Mouse (Mus musculus) heart, embryonic 13.5 days (tissue): ENCODE results near the gene B830017H08Rik. TPM values are rescaled to one million over a fixed set of nuclear protein-coding genes. Genes with fewer than 3 reads are reported as not detected.
A peak's percentile ranks its signal among the peaks of the same experiment; 100 is the strongest.

Source experiments
- ATAC-seq: fragments of 200-750 bp; cut with Nextera tagmentation; 2 replicates; pipeline ENCODE4 v1.8.0; 2017; ENCODE audit warnings: moderate TSS enrichment; ENCODE audit not compliant: insufficient number of reproducible peaks, low FRiP score, low TSS enrichment; ENCODE audit errors: extremely low read depth
- H3K27ac ChIP-seq: fragments of 300-500 bp; sonication (generic); replicated peaks from 2 replicates; pipeline ENCODE4 v1.5.1; 2015; ENCODE audit warnings: moderate library complexity, mild to moderate bottlenecking, inconsistent platforms
- H3K27me3 ChIP-seq: fragments of 300-500 bp; sonication (generic); replicated peaks from 2 replicates; pipeline ENCODE4 v1.6.1; 2015; ENCODE audit warnings: mild to moderate bottlenecking, inconsistent platforms
- H3K36me3 ChIP-seq: fragments of 300-500 bp; sonication (generic); 2 replicates; pipeline ENCODE4 v1.6.1; 2015; ENCODE audit warnings: mild to moderate bottlenecking, inconsistent platforms
- H3K4me1 ChIP-seq: fragments of 300-500 bp; sonication (generic); 2 replicates; pipeline ENCODE4 v1.6.1; 2015; ENCODE audit warnings: inconsistent platforms
- H3K4me2 ChIP-seq: fragments of 300-500 bp; sonication (generic); 2 replicates; pipeline ENCODE4 v1.6.1; 2015; ENCODE audit warnings: inconsistent platforms, mild to moderate bottlenecking, moderate library complexity
- H3K4me3 ChIP-seq: fragments of 300-500 bp; sonication (generic); 2 replicates; pipeline ENCODE4 v1.5.1; 2015; ENCODE audit warnings: moderate library complexity, mild to moderate bottlenecking, inconsistent platforms
- H3K9ac ChIP-seq: fragments of 300-500 bp; sonication (generic); 2 replicates; pipeline ENCODE4 v1.6.1; 2015; ENCODE audit warnings: inconsistent platforms, mild to moderate bottlenecking, moderate library complexity
- H3K9me3 ChIP-seq: fragments of 300-500 bp; sonication (generic); 2 replicates; pipeline ENCODE4 v1.6.1; 2016; ENCODE audit warnings: inconsistent platforms
- WGBS: fragments of 180-500 bp; shearing (Covaris S2); methylation state at CpG from one replicate; pipeline ENCODE4 v1.1.7; 2015; ENCODE audit warnings: mixed read lengths; 5-methylcytosine and 5-hydroxymethylcytosine counted together
- polyA plus RNA-seq: library from polyadenylated mRNA; unstranded; fragments of >200 nt; fragmentation: Nextera tagmentation; extraction: Ambion mirVana; gene quantifications from 2 replicates; pipeline ENCODE4 v1.2.1, GENCODE M21; 2015

B830017H08Rik gene
- polyA plus RNA-seq, 1 experiment from 2014 or later, result not detected

DNA sequence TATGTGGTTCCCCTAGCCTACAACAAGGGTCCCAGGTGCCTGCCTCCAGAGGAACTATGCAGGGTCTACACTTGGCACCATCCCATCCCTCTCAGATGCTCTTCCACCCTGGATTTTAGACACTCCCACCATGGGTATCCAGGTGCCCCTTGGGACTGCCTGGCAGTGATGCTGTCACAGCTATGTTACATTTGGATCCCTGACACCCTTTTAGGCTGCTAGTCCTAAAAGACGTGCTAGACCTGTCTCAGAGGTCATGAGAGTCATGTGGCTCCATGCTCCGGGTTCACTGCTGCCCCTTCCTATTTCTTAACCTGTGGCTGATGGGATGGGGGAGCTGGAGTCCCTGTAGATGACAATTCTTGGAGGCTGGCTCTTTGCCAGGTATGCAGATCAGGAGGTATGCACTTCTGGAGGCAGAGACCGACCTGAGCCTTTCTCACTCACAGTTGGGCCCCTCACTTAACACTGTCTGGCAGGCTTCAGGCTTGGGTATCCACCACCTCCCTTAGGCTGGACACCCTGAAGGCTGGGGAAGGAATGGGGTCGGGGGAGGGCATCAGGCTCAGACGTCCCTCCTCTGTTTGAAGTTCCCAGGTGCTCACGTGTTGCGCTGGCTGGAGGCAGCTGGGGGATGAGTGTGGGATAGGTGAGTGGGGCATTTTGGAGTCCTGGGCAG lies 31.0 kb upstream of the B830017H08Rik start:
- Histone ChIP-seq H3K9ac (no peak overlapping the region), H3K4me2 (peak overlapping the region; percentile 73), H3K9me3 (no peaks in the 10 kb centered on the region), H3K4me1 (peaks cover 83% of the 10 kb centered on the region), H3K36me3 (peaks cover 9% of the 10 kb centered on the region; the same call in 1 of the 2 replicates), H3K27me3 (peaks cover 98% of the 10 kb centered on the region), H3K4me3 (peak overlapping the region; percentile 51; the same call in 1 of the 2 replicates), H3K27ac (no peak overlapping the region)
- no peak for ATAC-seq
- 15% methylated on average over 7 of the region's 7 CpGs for WGBS

DNA sequence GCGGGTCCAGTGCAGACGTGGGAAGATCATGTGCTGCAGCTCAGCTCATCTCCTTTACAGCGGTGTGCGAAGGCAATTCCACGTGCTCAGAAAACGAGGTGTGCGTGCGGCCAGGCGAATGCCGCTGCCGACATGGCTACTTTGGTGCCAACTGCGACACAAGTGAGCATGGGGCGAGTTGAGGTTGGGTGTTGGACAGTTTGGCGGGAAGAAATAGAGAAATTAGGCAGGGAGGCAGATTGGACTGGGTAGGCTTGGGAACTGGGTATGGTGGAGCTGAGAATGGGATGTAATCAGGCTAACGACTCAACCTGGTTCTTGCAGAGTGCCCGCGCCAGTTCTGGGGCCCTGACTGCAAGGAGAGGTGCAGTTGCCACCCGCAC lies 30.5 kb upstream of the B830017H08Rik start:
- H3K9ac ChIP-seq, result peak overlapping the region; percentile 76
- H3K4me3 ChIP-seq, result peak overlapping the region; percentile 51
- peaks cover 97% of the 10 kb centered on the region for H3K27me3 ChIP-seq
- 14% methylated on average over 18 of the region's 18 CpGs for WGBS
- no peak for ATAC-seq
- H3K36me3 ChIP-seq, result peaks cover 9% of the 10 kb centered on the region; the same call in 1 of the 2 replicates
- peaks cover 87% of the 10 kb centered on the region for H3K4me1 ChIP-seq
- peak overlapping the region; percentile 73 for H3K4me2 ChIP-seq
- no peak overlapping the region for H3K27ac ChIP-seq
- H3K9me3 ChIP-seq, result no peaks in the 10 kb centered on the region

DNA sequence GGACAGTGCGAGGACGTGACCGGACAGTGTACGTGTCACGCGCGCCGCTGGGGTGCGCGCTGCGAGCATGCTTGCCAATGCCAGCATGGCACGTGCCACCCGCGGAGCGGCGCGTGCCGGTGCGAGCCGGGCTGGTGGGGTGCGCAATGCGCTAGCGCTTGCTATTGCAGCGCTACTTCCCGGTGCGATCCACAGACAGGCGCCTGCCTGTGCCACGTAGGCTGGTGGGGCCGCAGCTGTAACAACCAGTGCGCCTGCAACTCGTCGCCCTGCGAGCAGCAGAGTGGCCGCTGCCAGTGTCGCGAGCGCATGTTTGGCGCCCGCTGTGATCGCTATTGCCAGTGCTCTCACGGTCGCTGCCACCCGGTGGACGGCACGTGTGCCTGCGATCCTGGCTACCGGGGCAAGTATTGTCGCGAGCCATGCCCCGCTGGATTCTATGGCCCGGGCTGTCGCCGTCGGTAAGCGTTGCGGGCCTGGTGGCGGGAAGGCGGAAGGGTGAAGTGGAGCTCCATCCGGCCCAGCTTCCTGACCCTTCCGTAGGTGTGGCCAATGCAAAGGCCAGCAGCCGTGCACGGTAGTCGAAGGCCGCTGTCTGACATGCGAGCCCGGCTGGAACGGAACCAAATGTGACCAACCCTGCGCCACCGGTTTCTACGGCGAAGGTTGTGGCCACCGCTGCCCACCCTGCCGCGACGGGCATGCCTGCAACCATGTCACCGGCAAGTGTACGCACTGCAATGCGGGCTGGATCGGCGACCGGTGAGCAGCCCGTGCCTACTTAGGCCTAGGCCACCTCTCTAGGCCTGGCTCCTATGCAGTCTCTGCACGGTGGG lies 29.9 kb upstream of the B830017H08Rik start:
- H3K4me1 ChIP-seq, result peaks cover 87% of the 10 kb centered on the region
- peak overlapping the region; percentile 51 for H3K4me3 ChIP-seq
- H3K4me2 ChIP-seq, result peak overlapping the region; percentile 73
- peak overlapping the region; percentile 76 for H3K9ac ChIP-seq
- H3K27me3 ChIP-seq, result peaks cover 96% of the 10 kb centered on the region
- no peak overlapping the region for H3K27ac ChIP-seq
- WGBS, result 7% methylated on average over 83 of the region's 83 CpGs
- peaks cover 15% of the 10 kb centered on the region for H3K36me3 ChIP-seq
- ATAC-seq, result no peak
- H3K9me3 ChIP-seq, result no peaks in the 10 kb centered on the region

- peaks cover 85% of the 10 kb centered on the region for H3K4me1 ChIP-seq
- peaks cover 19% of the 10 kb centered on the region for H3K36me3 ChIP-seq
- H3K4me3 ChIP-seq, result peak overlapping the region; percentile 51
- 24% methylated on average over 33 of the region's 33 CpGs for WGBS
- ATAC-seq, result no peak
- H3K9ac ChIP-seq, result peak overlapping the region; percentile 56
- peak overlapping the region; percentile 73 for H3K4me2 ChIP-seq
- H3K27ac ChIP-seq, result no peak overlapping the region
- H3K27me3 ChIP-seq, result peaks cover 94% of the 10 kb centered on the region
- H3K9me3 ChIP-seq, result no peaks in the 10 kb centered on the region
Observed at GRCm38 (mm10) chr16:17803675-17804448, 29.1 kb upstream of the B830017H08Rik start.

DNA sequence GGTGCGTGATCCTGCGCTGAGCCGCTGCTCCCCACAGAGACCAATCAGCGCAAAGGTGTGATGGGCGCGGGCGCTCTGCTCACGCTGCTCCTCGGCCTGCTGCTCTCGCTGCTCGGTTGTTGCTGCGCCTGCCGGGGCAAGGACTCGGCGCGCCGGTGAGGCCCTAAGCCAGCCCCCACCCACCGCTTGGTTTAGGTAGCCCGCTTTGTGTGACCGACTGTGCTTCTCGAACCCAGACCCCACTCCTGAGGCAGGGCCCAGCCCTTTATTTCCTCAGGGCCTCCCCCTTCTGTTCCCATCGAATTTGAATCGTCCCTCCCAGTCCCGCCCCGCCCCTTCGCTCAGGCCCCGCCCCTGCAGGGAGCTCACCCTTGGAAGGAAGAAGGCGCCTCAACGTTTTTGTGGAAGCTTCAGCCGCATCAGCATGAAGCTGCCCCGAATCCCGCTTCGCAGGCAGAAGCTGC lies 28.4 kb upstream of the B830017H08Rik start:
- Histone ChIP-seq H3K9ac (peak overlapping the region; percentile 56), H3K27ac (no peak overlapping the region), H3K9me3 (no peaks in the 10 kb centered on the region), H3K27me3 (peaks cover 91% of the 10 kb centered on the region), H3K4me1 (peaks cover 84% of the 10 kb centered on the region), H3K4me3 (peak overlapping the region; percentile 47), H3K4me2 (peak overlapping the region; percentile 73), H3K36me3 (peaks cover 19% of the 10 kb centered on the region)
- 6% methylated on average over 33 of the region's 33 CpGs for WGBS
- no peak for ATAC-seq

DNA sequence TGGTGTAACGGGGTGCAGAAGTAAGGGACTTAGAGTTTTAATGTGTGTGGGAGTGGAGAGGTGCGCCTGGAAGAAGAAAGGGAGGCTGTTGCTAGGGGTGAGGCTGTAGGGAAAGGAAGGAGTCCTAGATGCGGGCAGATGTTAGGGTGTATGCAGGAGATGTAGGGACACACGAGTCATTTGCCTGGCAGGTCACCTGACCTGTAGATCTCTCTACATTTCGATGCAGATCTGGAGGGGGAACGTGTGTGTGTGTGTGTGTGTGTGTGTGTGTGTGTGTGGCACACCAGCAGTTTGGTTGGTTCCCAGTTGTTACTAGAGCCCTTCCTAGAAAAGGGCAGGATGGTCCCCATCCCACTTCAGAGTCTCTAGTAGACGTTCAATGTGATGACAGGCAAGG lies 27.9 kb upstream of the B830017H08Rik start:
- 34% methylated on average over 7 of the region's 7 CpGs for WGBS
- ATAC-seq, result no peak
- H3K36me3 ChIP-seq, result peaks cover 19% of the 10 kb centered on the region

DNA sequence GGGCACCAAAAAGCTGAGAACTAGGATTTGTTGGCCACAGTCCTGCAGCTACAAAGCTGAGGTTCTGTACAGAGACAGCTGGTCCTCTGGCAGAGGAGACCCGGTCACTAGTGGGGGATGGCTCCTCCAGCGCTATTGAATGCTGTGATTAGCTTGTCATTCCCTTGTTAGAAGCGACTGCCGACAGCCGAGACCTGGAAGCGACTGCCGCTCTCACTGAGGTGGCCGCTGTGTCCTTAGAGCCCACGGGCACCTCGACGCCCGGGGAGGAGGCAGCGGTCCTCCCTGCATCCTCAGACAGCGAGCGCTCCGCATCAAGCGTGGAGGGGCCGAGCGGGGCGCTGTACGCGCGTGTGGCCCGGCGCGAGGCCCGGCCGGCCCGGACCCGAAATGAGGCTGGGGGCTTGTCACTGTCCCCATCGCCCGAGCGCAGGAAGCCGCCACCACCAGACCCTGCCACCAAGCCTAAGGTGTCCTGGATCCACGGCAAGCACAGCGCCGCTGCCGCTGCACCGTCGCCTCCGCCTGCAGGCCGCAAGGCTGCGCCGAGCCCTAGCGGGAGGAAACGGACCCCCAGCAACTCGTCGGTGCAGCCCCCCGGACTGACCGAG lies 26.2 kb upstream of the B830017H08Rik start:
- peaks cover 78% of the 10 kb centered on the region for H3K27me3 ChIP-seq
- H3K4me3 ChIP-seq, result peak overlapping the region; percentile 57
- peaks cover 86% of the 10 kb centered on the region for H3K4me1 ChIP-seq
- no peak; the same call in 1 of the 2 replicates for ATAC-seq
- 9% methylated on average over 50 of the region's 50 CpGs for WGBS
- peak overlapping the region; percentile 93 for H3K4me2 ChIP-seq
- peaks cover 19% of the 10 kb centered on the region for H3K36me3 ChIP-seq
- no peaks in the 10 kb centered on the region for H3K9me3 ChIP-seq
- peak overlapping the region; percentile 83 for H3K9ac ChIP-seq
- H3K27ac ChIP-seq, result peak overlapping the region; percentile 44; the same call in 1 of the 2 replicates

More for the DNA sequence above, 27.9 kb upstream of the B830017H08Rik start:
- Histone ChIP-seq H3K4me2 (peak overlapping the region; percentile 73), H3K4me1 (peaks cover 84% of the 10 kb centered on the region), H3K4me3 (peak overlapping the region; percentile 47), H3K27ac (no peak overlapping the region), H3K9ac (peak overlapping the region; percentile 56), H3K27me3 (peaks cover 86% of the 10 kb centered on the region), H3K9me3 (no peaks in the 10 kb centered on the region)

DNA sequence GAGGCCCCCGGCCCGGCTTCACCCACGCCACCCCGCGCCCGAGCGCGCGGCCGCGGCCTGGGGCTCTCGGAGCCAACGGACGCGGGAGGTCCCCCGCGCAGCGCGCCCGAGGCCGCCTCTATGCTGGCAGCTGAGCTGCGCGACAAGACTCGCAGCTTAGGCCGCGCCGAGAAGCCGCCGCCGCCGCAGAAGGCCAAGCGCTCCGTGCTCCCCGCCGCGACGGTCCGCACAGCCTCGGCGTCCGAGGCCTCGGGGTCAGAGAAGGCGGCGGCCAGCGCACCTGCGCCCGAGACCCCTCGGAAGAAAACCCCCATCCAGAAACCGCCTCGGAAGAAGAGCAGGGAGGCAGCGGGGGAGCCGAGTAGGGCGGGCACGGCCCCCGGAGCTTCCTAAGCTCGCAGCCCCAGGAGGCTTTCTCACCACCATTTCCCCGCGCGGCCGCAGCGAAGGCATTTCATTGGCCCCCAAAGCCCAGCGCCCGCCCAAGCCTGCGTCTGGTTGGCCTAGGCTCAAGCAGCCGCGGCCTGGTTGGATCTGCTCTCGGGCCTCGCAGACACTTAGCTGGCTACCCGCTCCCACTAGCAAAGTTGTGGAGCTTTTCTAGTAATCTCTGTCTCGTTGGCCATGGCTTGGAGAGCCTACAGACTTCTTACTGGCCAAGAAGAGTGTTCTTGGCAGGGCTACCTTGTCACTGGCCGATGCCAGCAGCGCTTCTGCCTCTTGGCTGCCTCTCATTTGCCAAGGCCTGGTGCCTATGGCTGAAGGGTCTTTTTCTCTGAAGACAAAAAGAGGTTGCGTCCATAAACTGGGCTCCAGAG lies 25.5 kb upstream of the B830017H08Rik start:
- Histone ChIP-seq H3K4me2 (peak overlapping the region; percentile 93), H3K4me1 (peaks cover 84% of the 10 kb centered on the region), H3K4me3 (peak overlapping the region; percentile 57), H3K27ac (peak overlapping the region; percentile 44; the same call in 1 of the 2 replicates), H3K9ac (peak overlapping the region; percentile 83), H3K36me3 (peaks cover 19% of the 10 kb centered on the region), H3K27me3 (peaks cover 72% of the 10 kb centered on the region), H3K9me3 (no peaks in the 10 kb centered on the region)
- peak; percentile 29; the same call in 1 of the 2 replicates for ATAC-seq
- WGBS, result 4% methylated on average over 72 of the region's 73 CpGs

DNA sequence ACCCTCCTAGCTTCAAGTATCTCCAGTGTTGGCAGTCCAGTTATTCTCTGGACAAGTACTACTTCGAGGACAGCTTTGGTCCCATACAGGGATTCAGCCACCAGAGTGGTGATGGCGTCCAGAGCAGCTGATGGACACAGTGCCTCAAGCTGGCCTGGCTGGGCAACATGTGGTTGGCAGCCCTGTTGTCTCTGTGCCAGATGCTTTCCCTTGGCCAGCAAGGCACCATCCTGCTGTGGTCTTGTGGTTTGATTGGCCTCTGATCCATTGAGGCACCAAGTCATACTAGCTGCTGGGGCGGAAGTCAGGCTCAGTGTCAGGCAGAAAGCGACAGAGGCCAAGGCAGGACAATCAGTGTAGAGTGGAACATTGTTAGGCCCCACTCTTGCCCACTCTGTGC lies 23.8 kb upstream of the B830017H08Rik start:
- Histone ChIP-seq H3K9ac (no peak overlapping the region), H3K4me2 (no peak overlapping the region), H3K36me3 (peaks cover 10% of the 10 kb centered on the region), H3K9me3 (no peaks in the 10 kb centered on the region), H3K27me3 (peaks cover 70% of the 10 kb centered on the region), H3K4me1 (peaks cover 78% of the 10 kb centered on the region), H3K4me3 (no peak overlapping the region), H3K27ac (peak overlapping the region; percentile 68)
- ATAC-seq, result no peak
- WGBS, result 75% methylated on average over 4 of the region's 4 CpGs

- Histone ChIP-seq H3K27me3 (peaks cover 70% of the 10 kb centered on the region), H3K9ac (no peak overlapping the region), H3K9me3 (no peaks in the 10 kb centered on the region), H3K4me1 (peaks cover 72% of the 10 kb centered on the region), H3K4me2 (no peak overlapping the region), H3K27ac (peak overlapping the region; percentile 68), H3K36me3 (peaks cover 10% of the 10 kb centered on the region), H3K4me3 (no peak overlapping the region)
- ATAC-seq, result no peak
- WGBS, result 33% methylated on average over 7 of the region's 7 CpGs
Observed at GRCm38 (mm10) chr16:17809711-17810110, 23.2 kb upstream of the B830017H08Rik start.
